Mouse (Mus musculus): ENCODE results near the gene Rps6ka1.
"Not testable (repeated sequence)": the region's sequence is repeated elsewhere in the genome, so short reads cannot be mapped to it uniquely, and the experiment has no call there.

The Rps6ka1 gene

GRCm38 (mm10) chr4:133887672-133888453 lies at the start of gene Rps6ka1:
Rps6ka1 (minus strand) TSS chr4:133887797.
- peak; percentile 78 for DNase-seq

DNA sequence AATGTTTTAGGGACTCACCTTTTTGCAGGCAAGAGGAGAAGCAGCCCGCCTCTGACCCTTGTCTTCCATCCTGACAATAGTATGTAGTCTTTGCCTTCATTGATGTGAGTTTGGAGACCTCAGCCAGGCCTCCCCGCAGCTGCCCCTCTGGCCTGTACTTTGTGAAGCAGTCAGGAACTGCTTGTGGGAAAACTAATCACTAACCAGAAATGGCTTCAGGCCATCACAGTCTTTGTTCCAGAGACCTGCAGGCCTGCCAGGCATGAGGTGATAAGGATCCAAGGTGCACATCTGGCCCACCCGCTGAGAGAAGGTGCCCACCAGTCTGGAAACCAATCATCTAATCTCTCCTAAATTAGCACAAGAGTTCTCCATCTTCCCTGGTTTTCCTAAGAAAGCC lies 44.2 kb upstream of the Rps6ka1 start:
- no peak for DNase-seq

DNA sequence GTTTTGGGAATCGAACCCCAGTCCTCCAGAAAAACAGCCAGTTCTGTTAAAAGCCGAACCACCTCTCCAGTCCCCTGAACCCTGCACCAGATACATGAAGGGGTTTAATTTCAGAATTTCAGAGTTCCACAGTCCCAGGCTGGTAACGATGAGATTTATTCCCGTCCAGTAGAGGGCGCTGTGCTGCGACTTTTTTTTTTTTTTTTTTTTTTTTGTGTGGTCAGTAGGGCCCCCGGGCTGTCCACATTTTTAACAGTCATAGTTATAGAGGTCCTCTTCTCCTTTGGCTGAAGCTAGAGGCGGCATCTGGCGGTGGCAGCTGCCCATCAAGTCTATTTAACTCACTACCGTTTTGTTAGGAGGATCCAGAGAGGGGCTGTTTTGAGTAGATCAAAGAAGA lies 43.8 kb upstream of the Rps6ka1 start:
- DNase-seq = no peak

GRCm38 (mm10) chr4:133929278-133929670 lies 41.7 kb upstream of the Rps6ka1 start:
- no peak for DNase-seq

DNA sequence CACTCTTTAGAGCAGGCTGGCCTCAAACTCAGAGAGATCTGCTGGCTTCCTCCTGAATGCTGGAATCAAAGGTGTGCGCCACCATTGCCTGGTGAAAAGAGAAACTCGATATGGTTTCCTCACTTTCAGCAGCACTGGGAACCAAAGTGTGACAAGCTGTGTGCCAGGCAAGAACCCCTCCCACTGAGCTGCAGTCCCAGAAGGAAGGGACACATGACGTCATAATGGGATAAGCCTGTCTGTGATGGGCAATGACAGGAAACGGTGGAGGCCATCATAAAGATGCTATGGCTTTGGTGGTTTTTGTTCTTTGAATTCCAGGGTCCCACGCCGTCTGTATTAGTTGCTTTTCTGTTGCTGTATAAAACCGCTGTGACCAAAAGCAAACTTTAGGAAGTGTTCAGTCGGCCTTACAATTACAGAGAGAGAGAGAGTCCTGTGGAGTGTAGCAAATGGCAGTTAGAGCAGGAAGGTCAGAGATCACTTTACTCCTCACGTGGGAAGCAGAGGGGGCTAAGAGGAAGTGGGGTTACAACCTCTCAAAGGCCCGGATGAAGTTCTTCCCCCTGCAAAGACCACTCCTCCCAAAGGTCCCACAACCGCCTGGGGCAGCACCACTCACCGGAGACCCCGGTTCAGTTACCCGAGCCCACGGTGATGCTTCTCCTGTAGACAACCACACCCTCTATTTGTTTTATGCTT lies 41.1 kb upstream of the Rps6ka1 start:
- no peak for DNase-seq

DNA sequence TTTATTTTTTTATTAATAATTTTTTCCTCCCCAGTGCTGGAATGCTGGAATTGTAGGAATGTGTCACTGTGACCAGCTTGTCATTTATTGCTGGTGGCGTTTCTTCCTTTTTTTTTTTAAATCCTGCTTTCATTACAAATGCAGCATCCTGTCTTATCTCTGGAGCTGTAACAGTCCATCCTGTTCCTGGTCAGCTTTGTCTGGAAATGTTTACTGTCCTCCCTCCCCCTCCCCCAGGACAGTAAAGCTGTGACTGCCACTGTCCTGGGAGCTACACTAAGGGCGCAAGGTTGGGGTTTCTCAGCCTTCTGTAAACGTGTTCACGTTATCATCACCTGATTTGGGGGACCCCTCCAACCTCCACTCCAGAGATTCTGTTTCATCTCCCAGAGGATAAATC lies 37.6 kb upstream of the Rps6ka1 start:
- no peak for DNase-seq

DNA sequence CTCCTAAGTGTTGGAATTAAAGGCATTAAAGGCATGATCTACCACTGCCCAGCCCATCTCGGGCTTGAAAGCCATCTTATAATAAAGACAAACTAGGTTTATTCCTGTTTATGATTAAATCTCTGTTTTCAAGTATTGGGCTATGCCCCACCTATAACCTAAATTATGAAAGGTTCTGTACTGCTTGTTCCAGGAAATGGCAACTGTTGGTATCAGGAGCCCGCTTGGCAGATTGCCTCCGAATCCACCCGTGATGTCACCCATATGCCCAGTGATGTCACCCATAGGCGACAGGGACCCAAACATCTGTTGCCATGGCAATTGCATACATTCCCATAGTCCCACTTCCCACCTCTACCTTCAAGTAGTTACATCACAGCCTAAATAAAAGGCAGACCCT lies 36.1 kb upstream of the Rps6ka1 start:
- no peak for DNase-seq

DNA sequence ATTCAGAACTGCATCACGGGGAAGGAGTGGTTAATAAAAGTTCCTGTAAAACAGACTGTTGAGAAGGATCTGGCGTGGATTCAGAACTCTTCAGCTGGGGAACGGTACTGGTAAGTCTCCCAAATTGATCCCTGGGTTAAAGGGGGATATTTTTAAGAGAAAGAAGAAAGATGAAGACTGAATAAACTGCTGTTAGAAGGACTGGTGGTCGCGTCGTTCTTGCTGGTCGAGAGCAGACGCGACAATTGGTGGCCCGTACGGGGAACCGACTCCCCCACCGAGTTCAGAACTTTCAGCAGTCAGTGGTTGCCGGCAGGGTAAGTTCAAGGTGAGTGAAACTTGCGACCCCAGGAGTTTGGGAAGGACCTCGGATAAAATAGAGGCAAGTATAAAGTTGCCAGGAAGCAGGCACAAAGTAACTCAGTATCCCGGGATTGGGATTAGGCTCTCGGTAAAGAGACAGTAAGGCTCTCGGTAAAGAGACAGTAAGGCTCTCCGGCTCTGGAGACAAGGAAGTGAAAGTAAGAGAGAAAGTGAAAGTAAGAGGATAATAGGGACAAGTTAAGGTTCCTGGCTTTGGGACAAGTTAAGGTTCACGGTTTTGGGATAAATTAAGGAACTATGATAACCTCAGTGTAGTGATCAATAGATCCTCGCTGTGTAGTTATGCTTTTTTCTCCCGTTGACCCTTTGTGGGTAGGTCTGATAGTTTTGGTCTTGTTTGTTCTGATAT lies 30.7 kb upstream of the Rps6ka1 start:
- not testable (repeated sequence) for DNase-seq

DNA sequence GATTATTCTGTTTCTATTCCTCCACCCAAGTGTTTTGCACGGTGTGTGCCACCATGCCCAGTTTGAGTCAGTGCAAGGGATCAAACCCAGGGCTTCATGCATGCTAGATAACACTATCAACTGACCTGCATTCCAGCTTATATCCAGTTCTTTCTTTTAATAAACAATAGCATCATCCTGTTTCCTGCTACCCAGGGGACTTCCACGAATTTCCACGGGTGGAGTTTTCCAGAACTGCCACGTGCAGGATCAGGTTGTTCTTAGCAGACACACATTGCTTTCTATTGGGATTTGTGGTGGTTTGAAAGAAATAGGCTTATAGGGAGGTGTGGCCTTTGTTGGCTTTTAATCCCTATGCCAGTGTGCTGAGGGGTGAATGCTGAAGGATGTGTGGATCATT lies 24.4 kb upstream of the Rps6ka1 start:
- DNase-seq = no peak

- DNase-seq = peak; percentile 94
Measured at GRCm38 (mm10) chr4:133910236-133911211, 22.9 kb upstream of the Rps6ka1 start.

DNA sequence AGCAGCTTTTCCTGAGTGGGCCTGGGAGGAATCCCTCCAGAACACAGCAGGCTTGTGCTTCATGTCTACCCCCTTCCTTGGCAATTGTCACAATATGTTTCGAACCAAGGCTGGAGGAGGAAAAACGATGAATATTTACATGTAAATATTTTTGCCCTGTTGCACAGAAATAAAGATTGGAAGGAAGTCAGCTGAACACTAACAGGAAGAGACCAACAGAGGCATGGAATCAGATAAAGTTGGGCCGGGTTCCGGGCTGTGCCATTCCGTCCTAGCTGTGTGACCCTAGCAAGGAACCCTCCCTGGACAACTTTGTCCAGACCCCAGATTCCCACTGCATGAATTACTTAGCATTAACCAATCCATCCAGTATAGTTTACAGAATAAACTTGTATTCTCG lies 20.5 kb upstream of the Rps6ka1 start:
- no peak for DNase-seq

GRCm38 (mm10) chr4:133907086-133907485 lies 19.5 kb upstream of the Rps6ka1 start:
- no peak for DNase-seq

DNA sequence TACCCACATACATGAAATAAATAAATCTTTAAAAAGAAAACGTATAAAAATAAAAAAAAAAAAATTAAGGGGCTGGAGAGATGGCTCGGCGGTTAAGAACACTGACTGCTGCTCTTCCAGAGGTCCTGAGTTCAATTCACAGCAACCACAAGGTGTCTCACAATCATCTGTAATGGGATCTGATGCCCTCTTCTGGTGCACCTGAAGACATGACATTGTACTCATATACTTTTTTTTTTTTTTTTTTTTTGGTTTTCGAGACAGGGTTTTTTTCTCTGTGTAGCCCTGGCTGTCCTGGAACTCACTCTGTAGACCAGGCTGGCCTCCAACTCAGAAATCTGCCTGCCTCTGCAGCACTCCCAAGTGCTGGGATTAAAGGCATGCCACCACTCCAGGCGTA lies 18.7 kb upstream of the Rps6ka1 start:
- not testable (repeated sequence) for DNase-seq

GRCm38 (mm10) chr4:133905167-133905566 lies 17.6 kb upstream of the Rps6ka1 start:
- no peak for DNase-seq

DNA sequence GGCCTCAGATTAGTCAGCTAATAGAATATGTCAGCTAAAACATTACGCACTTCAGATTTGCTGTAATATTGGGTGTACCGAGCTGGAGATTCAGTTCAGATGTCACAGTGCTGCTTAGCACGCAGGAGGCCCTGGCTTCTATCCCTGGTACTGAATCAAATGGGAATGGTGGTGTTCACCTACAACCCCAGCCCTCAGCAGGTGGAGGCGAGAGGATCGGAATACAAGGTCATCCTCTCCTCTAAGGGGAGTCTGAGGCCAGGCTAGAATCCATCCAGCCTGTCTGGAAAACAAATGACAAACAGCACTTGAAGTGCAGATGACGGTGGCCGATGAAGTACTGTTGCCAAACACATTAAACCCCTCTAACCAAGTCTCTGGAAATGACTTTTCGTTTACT lies 16.7 kb upstream of the Rps6ka1 start:
- no peak for DNase-seq

- no peak for DNase-seq
Measured at GRCm38 (mm10) chr4:133903372-133903771, 15.8 kb upstream of the Rps6ka1 start.

DNA sequence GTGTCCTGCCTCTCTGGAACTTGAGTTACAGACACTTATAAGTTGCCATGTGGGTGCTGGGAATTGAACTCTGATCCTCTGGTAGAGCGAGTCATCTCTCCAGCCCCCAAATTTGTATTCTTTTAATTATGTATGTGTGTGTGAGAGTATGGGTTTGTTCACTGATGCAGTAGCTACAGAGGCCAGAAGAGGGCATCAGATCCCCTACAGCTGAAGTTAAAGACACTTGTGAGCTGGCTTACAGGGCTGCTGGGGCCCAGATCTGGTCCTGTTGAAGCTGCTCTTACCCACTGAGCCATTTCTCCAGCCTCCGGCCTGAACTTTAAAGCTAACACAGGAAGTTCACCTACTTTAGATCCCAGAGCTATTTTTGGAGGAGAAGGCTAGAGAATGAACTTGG lies 14.9 kb upstream of the Rps6ka1 start:
- no peak for DNase-seq

GRCm38 (mm10) chr4:133900887-133901286 lies 13.3 kb upstream of the Rps6ka1 start:
- DNase-seq = no peak

GRCm38 (mm10) chr4:133900352-133900751 lies 12.8 kb upstream of the Rps6ka1 start:
- no peak for DNase-seq

GRCm38 (mm10) chr4:133899241-133899800 lies 11.7 kb upstream of the Rps6ka1 start:
- no peak for DNase-seq

- no peak for DNase-seq
Measured at GRCm38 (mm10) chr4:133898151-133898550, 10.6 kb upstream of the Rps6ka1 start.

GRCm38 (mm10) chr4:133897431-133897891 lies 9.9 kb upstream of the Rps6ka1 start:
- DNase-seq = no peak

Measured in right cerebral cortex, postnatal 25 days (tissue).